Mouse (Mus musculus): ENCODE results near the gene Reep1.
"Not testable (repeated sequence)": the region's sequence is repeated elsewhere in the genome, so short reads cannot be mapped to it uniquely, and the experiment has no call there.

Reep1 gene

DNA sequence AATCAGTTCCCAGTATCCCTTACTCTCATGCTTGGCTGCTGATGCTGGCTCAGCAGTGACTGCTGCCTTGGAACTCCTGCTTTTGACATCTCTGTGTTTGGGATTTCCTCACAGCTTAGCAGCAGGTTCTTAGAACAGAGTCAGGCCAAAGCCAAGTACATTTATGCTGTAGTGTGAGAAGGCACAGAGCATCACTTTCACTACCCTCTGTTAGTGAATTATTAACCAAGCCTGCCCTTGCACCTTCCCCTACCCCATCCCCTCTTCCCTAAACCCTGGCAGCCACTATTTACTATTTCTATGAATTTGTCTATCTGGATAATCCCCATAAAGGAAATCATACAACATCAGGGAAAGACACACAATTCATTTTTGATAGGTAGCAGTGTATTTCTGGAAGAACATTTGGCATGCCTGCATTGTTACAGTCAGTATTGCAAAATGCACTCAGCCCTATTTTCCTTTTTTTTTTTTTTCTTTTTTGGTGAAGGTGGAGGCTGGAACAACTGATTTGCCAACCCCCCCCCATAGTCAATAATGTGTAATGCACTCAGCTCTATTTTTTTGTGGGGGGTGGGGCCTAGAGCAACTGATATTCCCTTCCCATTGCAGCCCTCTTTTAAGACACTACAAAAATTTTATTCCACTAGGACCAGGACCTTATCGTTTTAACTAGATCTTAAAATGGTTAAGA is 133.4 kb downstream of the Reep1 start:
- in situ Hi-C loops (cut with MboI, MseI), result no loop called here

DNA sequence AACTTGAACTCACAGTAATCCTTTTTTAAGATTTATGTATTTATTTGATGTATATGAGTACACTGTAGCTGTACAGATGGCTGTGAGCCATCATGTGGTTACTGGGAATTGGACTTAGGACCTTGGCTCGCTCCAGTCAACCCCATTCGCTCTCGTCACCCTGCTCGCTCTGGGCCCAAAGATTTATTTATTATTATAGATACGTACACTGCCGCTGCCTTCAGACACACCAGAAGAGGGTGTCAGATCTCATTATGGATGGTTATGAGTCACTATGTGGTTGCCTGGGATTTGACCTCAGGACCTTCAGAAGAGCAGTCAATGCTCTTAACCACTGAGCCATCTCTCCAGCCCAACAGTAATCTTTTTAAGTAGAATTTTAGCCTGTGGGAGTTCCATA is 139.5 kb downstream of the Reep1 start:
- in situ Hi-C loops (cut with MboI, MseI), result not testable (repeated sequence)

Measured in T-helper 2 cell (primary cell).